In genomic region chr5:32153418-32153740, GRCm38 (mm10) we compare ENCODE assay signal across 13 mouse cellular contexts. TPM values are rescaled to one million over a fixed set of nuclear protein-coding genes. Genes with fewer than 3 reads are reported as not detected.
DNase-seq lines count a peak whose midpoint lies in the region; ATAC-seq lines count a peak whose summit lies in the region.
"Had no signal": no experiment of that assay in that cellular context is flagged by ENCODE, and none has a peak within 500 bp of the region (broad histone marks: within the 10 kb centered on the region; RNA-seq: fewer than 3 reads in every experiment).

No protein-coding gene starts in this region.

- DNase-seq in neural tube, embryonic 11.5 days (ENCODE audit: low spot score) = peak; percentile 35
- no peak for DNase-seq in neural tube, embryonic 10.5 days (ENCODE audit: extremely low spot score, low spot score)
- no peak for DNase-seq in gastrocnemius, postnatal 36 days
- no peak for DNase-seq in thymus, postnatal 25 days
- DNase-seq in urinary bladder, postnatal 4 days (ENCODE audit: low spot score in 2 of 2) = no peak
- DNase-seq: heart, adult 18-20 months; heart, postnatal 14 days; kidney, adult 9 months had no signal

- no peak overlapping the region for H3K27ac ChIP-seq in neural tube, embryonic 11.5 days (ENCODE audit: low read depth, low read length)
- H3K27ac ChIP-seq in forebrain, embryonic 16.5 days (ENCODE audit: low read length) = no peak overlapping the region
- H3K27ac ChIP-seq in limb, embryonic 13.5 days = no peak overlapping the region
- H3K27ac ChIP-seq in neural tube, embryonic 14.5 days (ENCODE audit: low read depth, low read length) = no peak overlapping the region
- H3K27ac ChIP-seq: embryonic facial prominence, embryonic 15.5 days had no signal

- peaks cover 4% of the 10 kb centered on the region for H3K4me1 ChIP-seq in neural tube, embryonic 11.5 days (ENCODE audit: control insufficient read depth, insufficient read depth, low read length)
- no peaks in the 10 kb centered on the region for H3K4me1 ChIP-seq in forebrain, embryonic 16.5 days (replicated peaks; ENCODE audit: control insufficient read depth, insufficient read depth, low read length)
- H3K4me1 ChIP-seq in limb, embryonic 13.5 days = peaks cover 13% of the 10 kb centered on the region
- 0 out of 2 replicates have a peak, but pooled peaks cover 5% of the 10 kb centered on the region for H3K4me1 ChIP-seq in neural tube, embryonic 14.5 days (ENCODE audit: control insufficient read depth, insufficient read depth, low read length)

- intact Hi-C loops in gastrocnemius, postnatal 36 days (cut with DNase I) = loop anchor here (5.0 kb wide), 1 partner anchor 44 kb away; no protein-coding TSS in a partner anchor

- no peak for ATAC-seq in neural tube, embryonic 11.5 days (ENCODE audit: insufficient read depth, low FRiP score, low TSS enrichment)
- no peak for ATAC-seq in forebrain, embryonic 16.5 days
- ATAC-seq in limb, embryonic 13.5 days (ENCODE audit: low FRiP score, low read depth) = no peak
- ATAC-seq in neural tube, embryonic 14.5 days (ENCODE audit: low read depth) = no peak
- ATAC-seq: CD4-positive, CD25-positive, alpha-beta regulatory T cell, adult 4 months had no signal

- H3K9ac ChIP-seq in neural tube, embryonic 11.5 days (ENCODE audit: low read length) = peak overlapping the region; percentile 33; the same call in 1 of the 2 replicates
- H3K9ac ChIP-seq in forebrain, embryonic 16.5 days (replicated peaks; ENCODE audit: low read depth, low read length) = no peak overlapping the region
- H3K9ac ChIP-seq in limb, embryonic 13.5 days = no peak overlapping the region
- no peak overlapping the region for H3K9ac ChIP-seq in neural tube, embryonic 14.5 days (replicated peaks; ENCODE audit: low read depth, low read length)
- H3K9ac ChIP-seq: embryonic facial prominence, embryonic 15.5 days had no signal

- no peaks in the 10 kb centered on the region for H3K36me3 ChIP-seq in neural tube, embryonic 11.5 days (ENCODE audit: control insufficient read depth, insufficient read depth, low read length)
- no peaks in the 10 kb centered on the region for H3K36me3 ChIP-seq in forebrain, embryonic 16.5 days (ENCODE audit: control insufficient read depth, insufficient read depth)
- peaks cover 22% of the 10 kb centered on the region for H3K36me3 ChIP-seq in limb, embryonic 13.5 days
- no peaks in the 10 kb centered on the region for H3K36me3 ChIP-seq in neural tube, embryonic 14.5 days (ENCODE audit: control insufficient read depth, insufficient read depth, low read length)

- no peaks in the 10 kb centered on the region for H3K27me3 ChIP-seq in neural tube, embryonic 11.5 days (ENCODE audit: control insufficient read depth, insufficient read depth, low read length)
- H3K27me3 ChIP-seq in forebrain, embryonic 16.5 days (replicated peaks; ENCODE audit: control insufficient read depth, insufficient read depth, low read length) = no peaks in the 10 kb centered on the region
- H3K27me3 ChIP-seq in limb, embryonic 13.5 days = peaks cover 15% of the 10 kb centered on the region
- H3K27me3 ChIP-seq in neural tube, embryonic 14.5 days (ENCODE audit: control insufficient read depth, insufficient read depth, low read length) = no peaks in the 10 kb centered on the region
- H3K27me3 ChIP-seq: embryonic facial prominence, embryonic 15.5 days had no signal

- WGBS in neural tube, embryonic 11.5 days = 12% methylated on average over 8 of the region's 8 CpGs
- 27% methylated on average over 8 of the region's 8 CpGs for WGBS in forebrain, embryonic 16.5 days
- 35% methylated on average over 8 of the region's 8 CpGs for WGBS in limb, embryonic 13.5 days
- WGBS in neural tube, embryonic 14.5 days = 12% methylated on average over 8 of the region's 8 CpGs

- H3K9me3 ChIP-seq in neural tube, embryonic 11.5 days (ENCODE audit: control insufficient read depth, low read length) = no peaks in the 10 kb centered on the region
- no peaks in the 10 kb centered on the region for H3K9me3 ChIP-seq in forebrain, embryonic 16.5 days (ENCODE audit: control insufficient read depth, low read length)
- no peaks in the 10 kb centered on the region for H3K9me3 ChIP-seq in limb, embryonic 13.5 days
- no peaks in the 10 kb centered on the region for H3K9me3 ChIP-seq in neural tube, embryonic 14.5 days (ENCODE audit: control insufficient read depth, low read length)
- H3K9me3 ChIP-seq: embryonic facial prominence, embryonic 15.5 days had no signal

- H3K4me3 ChIP-seq in neural tube, embryonic 11.5 days (ENCODE audit: low read depth, low read length) = 0 out of 2 replicates have a peak overlapping the region, but pooled peaks have one; percentile 4
- no peak overlapping the region for H3K4me3 ChIP-seq in forebrain, embryonic 16.5 days (replicated peaks; ENCODE audit: low read length)
- no peak overlapping the region for H3K4me3 ChIP-seq in limb, embryonic 13.5 days
- H3K4me3 ChIP-seq in neural tube, embryonic 14.5 days (ENCODE audit: low read depth, low read length) = 0 out of 2 replicates have a peak overlapping the region, but pooled peaks have one; percentile 3
- H3K4me3 ChIP-seq: embryonic facial prominence, embryonic 15.5 days had no signal

- peak overlapping the region; percentile 39 for H3K4me2 ChIP-seq in neural tube, embryonic 11.5 days (ENCODE audit: low read depth)
- H3K4me2 ChIP-seq in forebrain, embryonic 16.5 days (ENCODE audit: low read length) = peak overlapping the region; percentile 6; the same call in 1 of the 2 replicates
- H3K4me2 ChIP-seq in limb, embryonic 13.5 days (replicated peaks) = peak overlapping the region; percentile 25; the same call in 1 of the 2 replicates
- peak overlapping the region; percentile 35; the same call in 1 of the 2 replicates for H3K4me2 ChIP-seq in neural tube, embryonic 14.5 days (ENCODE audit: low read depth, low read length)
- H3K4me2 ChIP-seq: embryonic facial prominence, embryonic 15.5 days had no signal

RNA-seq across cellular contexts. Expression of gene Fosl2, which starts 17.8 kb away (rescaled TPM):
- polyA plus RNA-seq in neural tube, embryonic 11.5 days (2014; fragmentation: Nextera tagmentation; extraction: Ambion mirVana) = 0.48 and 0.96 TPM in 2 replicates
- polyA plus RNA-seq in forebrain, embryonic 16.5 days (2015; fragmentation: Nextera tagmentation; extraction: Ambion mirVana) = 3.7 and 3.8 TPM in 2 replicates
- 2.3 and 2.5 TPM in 2 replicates for polyA plus RNA-seq in limb, embryonic 13.5 days (2015; fragmentation: Nextera tagmentation; extraction: Ambion mirVana)
- polyA plus RNA-seq in neural tube, embryonic 14.5 days (2014; fragmentation: Nextera tagmentation; extraction: Ambion mirVana) = 0.58 and 0.99 TPM in 2 replicates
- total RNA-seq in gastrocnemius, postnatal 36 days (2021) = 10 to 100 TPM in 1 of 2 experiments, 1 to 10 TPM in 1; 9.0 to 16.5 TPM

Comparison
In these comparisons a context has a peak if more than half of its experiments do, and no peak if none do; other contexts are left out.
1. H3K4me3 ChIP-seq: peak in neural tube, embryonic 11.5 days (single experiment) and neural tube, embryonic 14.5 days (single experiment); none in forebrain, embryonic 16.5 days (single experiment) and limb, embryonic 13.5 days (single experiment).
2. Peak in every context shown above with its lines, with median percentiles within 50 percentile points of each other: H3K4me2 ChIP-seq.